Mouse (Mus musculus) cerebellum, postnatal 4 days (tissue): ENCODE measurements around the gene Shc3.

Source experiments
- DNase-seq, 2 experiments: peaks; one replicate each; pipeline ENCODE4 v3.0.0; 2022; ENCODE audit warnings: low spot score in 2 of 2, mixed read lengths in 1 of 2

The Shc3 gene

DNA sequence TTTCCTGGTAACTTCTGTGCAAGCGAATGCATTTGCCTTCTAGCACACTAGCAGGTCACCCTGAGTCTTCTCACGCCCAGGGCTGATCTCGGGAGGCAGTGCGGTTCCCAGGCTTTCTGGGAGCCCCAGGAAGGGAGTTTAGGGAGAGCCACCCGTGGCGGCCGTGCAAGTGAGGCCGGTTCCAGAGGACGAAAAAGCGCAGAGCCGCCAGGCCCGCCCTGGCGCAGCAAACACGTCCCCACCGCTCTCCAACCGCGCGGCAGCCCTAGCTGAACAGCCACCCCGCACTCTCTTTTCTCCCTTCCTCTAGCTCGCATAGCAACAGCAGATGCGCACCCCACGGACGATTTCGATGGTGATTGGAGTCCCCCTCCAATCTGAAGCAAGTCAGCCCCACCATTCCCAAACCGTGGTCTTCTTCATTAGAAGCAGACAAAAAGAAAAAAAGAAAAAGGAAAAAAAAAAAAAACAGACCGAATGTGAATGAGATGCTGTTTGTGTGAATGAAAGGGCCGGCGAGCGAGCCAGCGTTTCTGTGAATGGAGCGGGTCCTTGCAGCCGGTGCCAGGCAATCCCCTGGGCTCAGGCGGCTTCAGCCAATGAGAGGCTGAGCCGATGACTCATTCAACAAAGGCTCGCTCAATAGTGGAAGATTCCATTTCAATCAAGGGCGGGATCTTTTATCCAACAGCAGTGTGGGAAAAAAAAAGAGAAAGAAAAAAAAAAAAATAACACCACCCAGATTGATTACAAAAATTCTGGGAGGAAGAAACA lies at the start of gene Shc3:
Shc3 (minus strand) TSS at position 509 of the 774 bp plus-strand sequence.
- DNase-seq: peak; percentile 60 to 86

DNA sequence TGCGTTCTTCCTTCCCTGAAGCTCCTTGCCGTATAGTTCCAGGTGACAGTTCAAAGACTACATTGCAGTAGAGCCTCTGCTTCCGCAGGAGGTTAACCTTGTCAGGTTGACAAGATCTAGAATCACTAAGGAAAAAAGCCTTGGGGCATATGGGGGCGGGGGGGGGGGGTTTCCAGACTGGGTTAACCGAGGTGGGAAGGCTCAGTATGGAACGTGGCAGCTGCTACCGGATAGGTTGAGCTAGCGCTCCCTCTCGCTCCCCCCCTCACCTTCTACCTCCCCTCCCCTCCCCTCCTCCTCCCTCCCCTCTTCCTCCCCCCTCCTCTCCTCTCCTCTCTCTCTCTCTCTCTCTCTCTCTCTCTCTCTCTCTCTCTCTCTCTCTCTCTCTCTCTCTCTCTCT lies 49.4 kb upstream of the Shc3 start:
- no peak for DNase-seq

DNA sequence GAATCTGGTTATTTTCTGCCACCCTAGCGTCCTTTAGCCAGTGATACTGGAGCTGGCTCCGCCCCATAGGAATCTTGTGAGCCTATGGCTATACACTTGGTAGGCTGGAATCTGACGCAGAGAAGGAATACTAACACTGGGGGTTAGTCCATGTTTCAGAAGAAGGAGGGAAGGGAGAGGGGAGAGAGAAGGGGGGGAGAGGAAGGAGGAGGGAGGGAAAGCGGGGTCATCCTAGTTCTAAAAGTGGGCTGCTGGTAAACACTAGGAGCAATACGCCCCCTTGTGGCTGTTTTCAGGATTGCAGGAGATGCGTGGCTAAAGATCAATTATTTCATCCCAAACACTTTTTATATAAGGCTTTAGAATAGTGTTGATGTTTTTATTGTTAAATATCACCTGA lies 48.6 kb upstream of the Shc3 start:
- peak; percentile 59 to 74 for DNase-seq

DNA sequence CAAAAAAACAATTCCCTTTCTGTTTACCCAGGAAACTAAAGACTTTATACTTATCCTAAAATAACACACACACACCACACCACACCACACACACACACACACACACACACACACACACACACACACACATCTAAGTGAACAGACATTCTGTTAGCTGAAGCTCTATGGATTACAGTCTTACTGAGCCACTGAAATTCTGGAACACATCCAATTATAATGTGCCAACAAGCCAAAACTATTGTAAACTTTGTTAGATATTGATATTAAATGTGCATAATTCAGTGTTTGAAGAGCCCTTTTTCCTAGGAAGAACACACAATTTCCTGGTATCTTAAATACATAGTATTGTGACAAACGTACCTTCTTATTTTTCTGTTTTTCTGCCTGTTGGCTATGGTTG lies 48.1 kb upstream of the Shc3 start:
- DNase-seq: no peak

DNA sequence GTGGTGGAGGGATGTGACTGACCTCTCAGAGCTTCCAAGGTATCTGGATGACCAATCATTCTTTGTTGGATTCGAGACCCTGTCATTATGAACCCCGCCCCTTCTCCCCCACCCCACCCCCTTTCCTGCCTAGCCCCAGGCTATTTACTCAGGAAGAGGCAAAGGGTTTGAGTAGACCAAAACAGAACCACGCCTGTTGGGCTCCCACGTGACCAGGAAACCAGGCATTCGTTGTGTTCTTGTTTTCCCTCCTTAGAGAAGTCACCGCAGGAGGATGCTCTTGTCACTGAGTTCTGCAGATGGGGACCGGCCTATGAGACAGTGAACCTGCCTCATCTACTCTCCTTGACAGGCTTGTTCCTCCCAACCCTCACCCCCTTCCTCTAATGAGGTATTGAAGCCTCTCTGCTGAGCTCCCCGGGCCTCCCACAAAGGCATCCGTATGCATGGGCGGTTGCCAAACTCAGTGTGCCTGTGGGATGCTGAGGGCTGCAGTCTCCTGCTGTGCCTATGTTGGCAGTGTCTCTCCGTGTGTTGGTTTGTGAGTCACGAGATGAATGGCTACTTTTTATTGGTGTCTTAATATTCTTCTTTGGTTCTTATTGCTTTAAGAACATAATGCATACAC lies 47.3 kb upstream of the Shc3 start:
- DNase-seq: peak in 1 of 2 experiments; percentile 34

GRCm38 (mm10) chr13:51615815-51616214 lies 46.6 kb upstream of the Shc3 start:
- no peak for DNase-seq

DNA sequence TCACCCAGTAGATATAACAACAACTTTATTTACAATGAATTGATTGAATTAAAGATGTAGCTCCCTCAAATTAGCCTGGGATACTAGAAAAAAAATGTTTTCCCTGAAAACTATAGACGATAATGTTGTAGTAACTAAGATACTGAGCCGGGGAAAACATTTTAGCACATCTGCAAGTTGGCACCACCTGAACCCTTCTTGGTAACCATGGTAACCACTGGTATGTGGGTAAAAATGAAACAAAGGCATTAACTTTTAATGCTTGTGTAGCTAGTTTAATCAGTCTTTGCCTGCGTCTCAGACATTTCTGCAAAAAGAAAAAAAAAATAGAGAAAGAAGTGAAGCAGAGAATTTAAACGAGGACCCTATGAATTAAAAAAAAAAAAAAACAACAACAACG lies 42.3 kb upstream of the Shc3 start:
- DNase-seq: no peak

DNA sequence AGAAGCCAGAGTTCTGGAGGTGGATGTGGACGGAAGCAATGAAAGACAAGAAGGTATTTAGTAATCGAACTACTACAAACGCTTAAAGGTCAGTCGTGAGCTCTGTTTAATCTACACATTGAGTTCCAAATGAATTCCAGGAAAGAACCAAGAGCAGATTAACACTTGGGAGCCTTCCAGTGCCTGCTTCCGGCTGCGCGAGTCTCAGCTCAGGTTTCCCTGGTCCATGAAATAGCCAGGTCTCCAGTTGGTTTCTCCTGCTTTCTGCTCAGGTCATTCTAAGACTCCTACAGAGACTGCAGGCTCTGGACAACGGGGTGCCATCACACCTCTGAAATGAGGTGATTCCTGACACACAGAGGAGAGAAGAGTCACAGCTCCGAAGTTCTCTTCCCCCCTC lies 41.8 kb upstream of the Shc3 start:
- no peak for DNase-seq

- no peak for DNase-seq
Observed at GRCm38 (mm10) chr13:51609231-51609630, 40.0 kb upstream of the Shc3 start.

GRCm38 (mm10) chr13:51603894-51604244 lies 34.6 kb upstream of the Shc3 start:
- DNase-seq: peak in 1 of 2 experiments; percentile 16

- peak in 1 of 2 experiments; percentile 42 for DNase-seq
Observed at GRCm38 (mm10) chr13:51603221-51603893, 34.1 kb upstream of the Shc3 start.

GRCm38 (mm10) chr13:51602764-51603163 lies 33.5 kb upstream of the Shc3 start:
- DNase-seq: no peak

DNA sequence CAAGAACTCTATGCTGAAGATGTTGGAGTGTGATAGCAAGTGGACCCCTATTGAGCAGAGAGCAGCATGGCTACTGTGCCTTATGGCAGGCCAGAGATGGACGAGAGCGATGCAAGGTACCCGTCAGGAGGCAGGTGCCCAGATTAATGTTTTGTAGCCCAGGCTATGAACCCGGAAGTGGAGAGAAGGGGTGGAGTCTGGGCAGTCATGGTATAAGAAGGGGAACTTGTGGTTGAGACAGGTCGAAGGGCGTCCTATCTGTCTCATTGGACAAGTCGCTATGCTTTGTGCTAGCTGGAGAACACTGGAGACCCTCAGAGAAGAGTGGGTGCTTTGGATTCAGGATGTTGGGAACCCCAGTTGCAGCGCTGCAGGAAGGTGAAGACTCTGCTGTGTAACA lies 30.9 kb upstream of the Shc3 start:
- DNase-seq: no peak

DNA sequence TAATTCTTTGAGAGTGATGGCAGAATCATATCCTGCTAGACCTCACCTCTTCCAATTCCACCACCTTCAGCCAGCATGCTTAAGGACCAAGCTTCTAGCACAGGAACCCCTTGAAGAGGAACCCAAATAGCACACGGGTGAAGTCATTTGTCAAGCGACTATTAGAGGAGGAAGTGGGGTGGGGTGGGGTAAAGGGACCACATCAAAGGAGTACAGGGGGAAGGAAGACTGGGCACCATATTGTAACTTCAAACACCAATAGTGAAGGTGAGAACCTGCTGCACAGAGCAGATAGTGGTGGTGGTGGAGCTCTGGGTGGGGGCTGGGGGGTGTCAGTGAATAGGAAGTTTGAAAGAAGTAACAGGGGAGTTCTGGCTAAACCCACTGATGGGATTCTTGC lies 28.8 kb upstream of the Shc3 start:
- no peak for DNase-seq

DNA sequence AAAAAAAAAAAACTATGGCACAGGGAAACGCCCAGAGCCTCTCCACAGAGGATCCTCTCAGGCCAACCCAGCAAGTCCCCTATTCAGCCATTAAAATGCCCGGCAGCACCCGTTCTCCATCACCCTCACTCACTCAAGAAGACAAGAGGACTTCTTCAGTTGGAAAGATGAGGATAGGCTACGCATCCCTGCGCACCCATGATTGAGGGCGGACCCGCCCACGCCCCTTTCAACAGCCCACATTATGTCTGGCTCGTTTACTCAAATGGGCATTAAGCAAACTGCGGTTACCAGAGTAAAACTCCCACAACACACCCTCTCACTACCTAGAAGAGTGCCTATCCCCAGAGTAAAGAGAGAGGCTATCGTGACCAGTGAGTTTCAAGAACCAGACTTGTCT lies 26.2 kb upstream of the Shc3 start:
- no peak for DNase-seq

DNA sequence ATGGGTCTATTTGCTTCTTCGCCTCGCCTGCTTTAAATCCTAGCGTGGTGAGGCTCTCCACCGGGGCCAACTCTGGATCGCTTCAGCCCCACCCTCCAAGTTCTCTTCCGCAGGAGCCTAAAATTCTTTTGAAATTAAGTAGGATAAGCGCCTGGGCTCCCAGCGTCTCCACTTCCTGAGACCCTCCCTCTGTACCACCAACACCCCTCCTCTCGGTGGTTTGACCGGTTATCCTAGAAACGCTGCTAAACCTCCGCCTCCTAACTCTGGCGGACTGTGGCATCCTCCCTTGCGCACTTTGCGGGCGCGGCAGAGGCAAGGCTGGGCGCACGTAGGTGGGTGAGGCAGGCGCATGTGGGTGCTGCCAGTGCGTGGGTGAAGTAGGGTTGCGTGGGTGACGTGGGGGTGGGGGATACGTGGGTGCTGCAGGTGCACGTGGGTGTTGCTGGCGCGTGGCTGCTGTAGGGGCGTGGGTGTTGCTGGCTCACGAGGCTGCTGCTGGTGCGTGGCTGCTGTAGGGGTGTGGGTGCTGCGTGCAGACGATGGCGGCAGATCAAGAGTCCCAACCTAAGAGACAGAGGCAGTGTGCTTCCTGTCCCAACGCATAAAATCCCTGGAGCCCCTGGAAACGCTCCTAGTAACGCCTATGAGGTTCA lies 25.6 kb upstream of the Shc3 start:
- peak in 1 of 2 experiments; percentile 28 for DNase-seq

DNA sequence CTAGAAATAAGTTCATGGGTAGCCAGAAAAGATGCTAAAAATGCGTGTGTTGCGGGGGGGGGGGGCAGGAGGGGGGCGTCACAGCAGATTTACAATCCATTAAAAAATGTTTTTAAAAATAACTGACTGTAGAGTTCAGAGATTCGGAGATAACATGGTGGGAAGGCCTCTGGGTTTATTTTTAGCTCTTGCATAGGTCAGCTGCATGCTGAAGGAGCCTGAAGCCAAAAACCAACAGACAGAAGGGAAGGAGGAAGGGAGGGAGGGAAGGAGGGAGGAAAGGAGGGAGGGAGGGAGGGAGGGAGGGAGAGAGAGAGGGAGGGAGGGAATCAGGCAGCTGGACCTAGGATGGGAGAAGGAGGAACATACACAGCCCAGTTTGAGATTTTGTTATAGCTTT lies 18.8 kb upstream of the Shc3 start:
- DNase-seq: no peak

DNA sequence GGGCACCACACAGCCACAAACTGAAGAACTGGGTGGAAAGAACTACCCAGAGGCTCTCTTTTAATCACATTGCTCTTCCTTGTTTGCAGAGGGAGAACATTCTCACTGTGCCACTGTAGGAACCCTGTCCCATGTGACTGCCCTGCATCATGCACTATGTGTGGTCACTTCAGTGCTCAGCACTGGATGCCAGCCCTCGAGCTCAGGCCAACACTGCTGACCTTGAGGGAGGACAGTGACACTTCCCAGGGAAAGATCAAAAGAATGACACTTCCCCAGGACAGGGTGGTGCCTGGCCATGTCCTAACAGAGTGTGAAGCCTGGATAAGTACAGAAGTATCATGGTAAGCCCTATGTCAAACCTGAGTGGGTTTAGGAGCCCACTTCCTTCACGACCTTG lies 13.0 kb upstream of the Shc3 start:
- no peak for DNase-seq

DNA sequence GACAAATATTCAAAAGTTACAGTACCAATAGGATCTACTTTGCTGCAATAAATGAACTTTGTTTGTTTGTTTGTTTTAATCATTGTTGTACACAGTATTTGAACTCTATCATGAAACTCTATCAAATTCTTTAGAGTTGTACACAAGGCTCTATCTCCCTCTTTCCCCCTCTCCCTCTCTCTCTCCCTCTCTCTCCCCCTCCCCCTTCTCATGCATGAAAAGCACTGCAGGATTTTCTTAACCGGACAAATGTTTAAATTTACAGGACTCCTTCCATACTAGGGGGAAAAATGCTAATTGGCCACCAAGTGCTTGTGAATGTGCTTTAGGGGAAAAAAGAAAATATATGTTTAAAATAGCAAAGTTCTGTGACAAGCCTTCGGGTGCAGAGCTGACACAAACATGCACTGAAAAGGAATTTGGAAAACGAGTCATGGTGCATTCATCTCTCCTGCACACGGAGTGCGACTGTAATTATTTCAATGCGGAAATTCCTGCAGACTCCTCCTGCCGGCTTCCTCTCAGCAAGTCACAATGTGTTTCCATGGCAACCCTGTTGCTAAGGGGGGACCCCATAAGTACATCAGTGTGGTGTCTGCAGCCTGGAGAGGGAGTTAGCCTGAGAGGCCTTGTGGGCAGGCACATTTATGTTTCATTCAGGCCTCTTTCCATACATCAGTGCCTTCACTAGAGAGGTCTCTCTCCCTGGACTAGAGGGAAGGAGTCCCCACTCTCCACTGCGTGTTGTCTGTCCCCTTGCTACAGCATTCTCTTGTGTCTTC lies 11.2 kb upstream of the Shc3 start:
- DNase-seq: peak in 1 of 2 experiments; percentile 36

DNA sequence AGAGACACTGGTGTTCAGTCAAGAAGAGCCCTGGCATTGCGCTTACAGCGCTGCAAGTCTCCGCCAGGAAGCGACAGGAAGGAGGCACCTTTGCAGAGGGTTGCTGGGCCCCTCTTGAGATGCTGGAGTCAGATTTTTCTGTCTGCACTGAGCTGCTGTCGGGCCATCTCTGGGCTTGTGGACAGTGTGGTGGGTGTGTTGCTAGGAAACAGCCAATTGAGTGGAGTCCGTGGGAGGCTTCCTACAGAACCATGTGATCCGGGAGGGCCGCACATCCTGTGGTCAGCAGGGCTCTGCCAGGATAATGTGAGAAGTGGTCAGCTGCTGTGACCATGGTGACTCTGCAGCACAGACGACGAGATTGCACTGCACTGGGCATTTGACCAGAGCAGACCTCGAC lies 4.6 kb upstream of the Shc3 start:
- DNase-seq: peak in 1 of 2 experiments; percentile 16

- no peak for DNase-seq
Observed at GRCm38 (mm10) chr13:51570111-51570510, 892 bp upstream of the Shc3 start.

DNA sequence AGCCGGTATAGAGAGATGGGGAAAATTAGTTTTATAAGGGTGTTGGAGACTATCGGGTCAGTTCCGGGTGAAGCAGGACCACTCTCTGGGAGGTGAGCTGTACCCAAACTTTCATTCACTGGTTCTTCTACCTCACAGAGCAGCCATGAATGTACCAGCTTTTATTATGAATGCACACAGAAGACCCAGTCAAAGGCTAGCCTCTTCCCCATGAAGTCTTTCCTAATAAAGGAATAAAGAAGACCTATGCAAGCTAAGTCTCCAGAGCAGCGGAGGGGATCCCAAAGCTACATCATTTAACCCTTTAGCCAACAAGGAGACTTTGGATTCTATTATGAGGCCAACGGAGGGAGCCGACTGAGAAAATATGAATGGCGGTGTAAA lies 458 bp upstream of the Shc3 start:
- no peak for DNase-seq
